Mouse (Mus musculus): ENCODE results near the gene Cfap157. TPM values are rescaled to one million over a fixed set of nuclear protein-coding genes. Genes with fewer than 3 reads are reported as not detected.
A peak's percentile ranks its signal among the peaks of the same experiment; 100 is the strongest.

Gene Cfap157
- not detected for total RNA-seq (2021)
- long read RNA-seq, experiment 1, partial matches to known transcripts: 0 of 1 reads
- long read RNA-seq, experiment 1, other reads (novel, unspliced or antisense): 1 of 1 reads
- long read RNA-seq, experiment 2, partial matches to known transcripts: 0 of 1 reads
- long read RNA-seq, experiment 2, other reads (novel, unspliced or antisense): 1 of 1 reads

DNA sequence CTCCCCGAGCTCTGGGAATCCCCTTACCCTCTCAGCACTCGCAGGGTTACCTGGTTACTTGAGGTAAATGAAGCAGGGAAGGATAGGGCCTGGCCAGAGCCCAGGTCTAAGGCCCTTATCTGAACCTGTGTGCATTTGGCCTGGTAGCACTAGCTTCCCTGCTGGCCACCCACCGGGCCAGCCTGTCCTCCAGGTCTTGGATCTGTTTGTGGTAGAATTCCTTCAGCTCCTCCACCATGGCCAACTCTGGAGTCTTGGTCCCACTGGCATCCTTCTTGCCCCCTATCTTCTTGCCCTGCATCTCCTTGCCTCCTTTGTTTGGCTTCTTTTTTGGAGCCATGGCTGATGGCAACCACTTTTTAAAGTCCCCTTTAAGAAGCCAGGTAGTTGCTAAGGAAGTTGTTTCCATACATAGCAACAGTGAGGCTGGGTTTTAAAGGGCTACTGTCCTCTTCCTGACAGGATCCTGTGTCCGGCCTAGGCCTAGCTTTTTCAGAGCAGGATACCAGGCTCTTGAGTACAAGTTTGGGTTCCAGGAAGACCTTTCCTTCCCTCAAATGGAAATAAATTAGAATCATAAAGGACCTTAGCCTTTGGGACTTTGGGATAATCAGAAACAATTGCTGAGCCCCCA, at the start of gene Cfap157:
TSS of gene Cfap157 (minus strand) at position 381 of the 634 bp plus-strand sequence.
- no peak for DNase-seq (ENCODE audit: low spot score in 2 of 2)

DNA sequence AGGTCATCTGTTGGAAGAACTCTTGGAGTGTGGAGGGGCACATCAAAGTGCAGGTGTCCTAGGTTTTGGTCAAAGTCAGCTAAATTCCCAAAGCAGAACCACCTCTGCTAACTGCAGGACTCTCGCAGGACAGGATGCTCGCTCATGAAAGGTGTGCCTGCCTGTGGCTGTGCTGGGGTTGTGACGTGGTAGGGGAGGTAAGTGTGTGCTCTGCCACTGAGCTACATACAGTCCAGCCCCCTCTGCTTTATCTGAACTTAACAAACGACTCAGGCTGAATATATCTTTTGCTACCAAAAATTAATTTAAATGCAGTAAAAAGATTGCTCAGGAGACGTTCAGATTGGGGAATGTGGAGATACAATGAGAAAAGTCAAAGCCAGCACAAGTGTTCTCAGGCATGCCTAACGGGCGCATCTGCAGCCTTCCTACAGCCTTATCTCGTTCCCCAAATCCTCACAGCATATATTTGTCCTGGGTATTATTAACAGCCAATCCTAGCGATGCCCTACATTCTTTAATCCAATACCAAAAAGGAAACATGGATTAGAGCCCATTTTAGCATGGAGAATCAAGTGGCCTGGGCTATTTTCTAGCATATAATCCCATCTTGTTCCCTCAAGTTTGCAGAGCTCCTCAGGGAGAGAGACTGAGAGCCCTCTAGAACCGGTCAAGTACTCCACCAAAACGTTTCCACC, 44.9 kb upstream of the Cfap157 start:
- DNase-seq (ENCODE audit: low spot score in 2 of 2): no peak

DNA sequence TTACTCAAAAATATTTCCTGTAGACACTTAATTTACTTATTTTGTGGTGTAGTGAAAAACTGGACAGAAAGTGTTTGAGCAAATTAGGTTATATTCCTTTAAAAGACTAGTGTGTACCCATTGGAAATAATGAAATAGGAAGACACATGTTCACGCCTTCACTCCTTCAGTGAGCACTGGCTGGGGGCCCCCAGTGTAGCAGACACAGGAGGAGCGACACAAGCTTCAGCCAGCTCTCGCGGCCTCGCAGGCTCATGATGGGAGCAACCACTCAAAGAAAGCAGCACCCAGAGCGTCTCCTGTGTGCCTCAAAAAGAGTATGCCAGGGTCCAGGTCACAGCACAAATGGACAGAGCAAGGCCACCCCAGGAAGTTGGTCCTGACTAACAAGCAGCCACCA, 41.6 kb upstream of the Cfap157 start:
- no peak for DNase-seq (ENCODE audit: low spot score in 2 of 2)

DNA sequence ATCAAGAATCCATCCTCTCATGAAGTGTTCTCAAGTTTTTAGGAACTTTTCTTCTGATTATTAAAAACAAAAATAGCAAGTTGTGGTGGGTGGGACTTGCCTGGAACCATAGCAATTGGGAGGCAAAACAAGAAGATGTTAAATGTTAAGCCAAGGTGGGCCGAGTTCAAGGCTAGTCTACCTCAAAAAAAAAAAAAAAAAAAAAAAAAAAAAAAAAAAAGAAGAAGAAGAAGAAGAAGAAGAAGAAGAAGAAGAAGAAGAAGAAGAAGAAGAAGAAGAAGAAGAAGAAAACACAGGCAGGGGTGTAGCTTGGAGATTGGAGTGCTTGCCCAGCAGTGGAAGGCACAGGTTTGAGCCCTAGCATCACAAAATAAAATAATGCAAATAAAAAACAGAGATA, 40.5 kb upstream of the Cfap157 start:
- no peak for DNase-seq (ENCODE audit: low spot score in 2 of 2)

DNA sequence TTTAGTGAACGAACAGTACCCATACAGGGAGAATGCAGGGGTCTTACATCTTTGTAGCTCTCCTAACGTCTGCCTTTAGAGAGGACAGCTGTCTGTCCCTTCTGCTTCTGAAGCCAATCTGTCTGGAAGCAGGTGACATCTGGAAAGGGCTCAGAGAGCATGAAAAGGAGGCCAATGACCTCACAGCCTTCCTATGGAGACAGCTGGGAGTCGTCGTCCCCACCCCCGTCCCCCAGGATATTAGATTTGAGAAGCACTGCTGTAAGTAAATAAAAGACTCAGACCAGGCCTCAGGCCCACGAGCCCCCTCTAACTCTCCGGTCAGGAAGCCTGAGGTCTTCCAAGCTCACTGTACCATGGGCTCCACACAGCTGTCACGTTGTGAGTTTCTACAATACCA, 40.0 kb upstream of the Cfap157 start:
- no peak for DNase-seq (ENCODE audit: low spot score in 2 of 2)

DNA sequence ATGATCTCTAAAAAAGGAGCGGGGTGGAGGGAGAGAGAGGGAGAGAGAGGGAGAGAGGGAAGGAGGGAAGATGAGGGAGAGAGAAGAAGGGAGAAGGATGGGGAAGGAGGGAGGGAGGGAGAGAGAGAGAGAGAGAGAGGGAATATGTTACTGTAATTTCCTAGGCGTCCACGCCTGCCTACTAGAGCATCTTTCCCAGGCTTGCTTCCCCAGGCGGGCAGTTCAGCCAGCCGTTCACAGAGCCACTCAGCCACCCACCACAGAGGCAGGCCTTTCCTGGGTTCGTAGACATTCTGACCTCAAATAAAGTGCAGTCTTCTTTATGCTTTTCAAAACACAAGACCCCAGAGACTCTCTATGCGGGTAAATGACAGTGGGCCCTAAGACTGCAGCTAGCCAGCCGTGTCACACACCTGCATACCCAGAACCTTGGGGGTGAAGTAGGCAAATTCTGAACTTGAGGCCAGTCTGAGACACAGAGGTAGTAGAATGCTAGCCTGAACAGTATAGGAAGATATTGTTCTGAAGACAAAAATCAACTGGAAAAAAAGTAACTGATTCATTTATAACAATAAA, 39.4 kb upstream of the Cfap157 start:
- no peak for DNase-seq (ENCODE audit: low spot score in 2 of 2)

DNA sequence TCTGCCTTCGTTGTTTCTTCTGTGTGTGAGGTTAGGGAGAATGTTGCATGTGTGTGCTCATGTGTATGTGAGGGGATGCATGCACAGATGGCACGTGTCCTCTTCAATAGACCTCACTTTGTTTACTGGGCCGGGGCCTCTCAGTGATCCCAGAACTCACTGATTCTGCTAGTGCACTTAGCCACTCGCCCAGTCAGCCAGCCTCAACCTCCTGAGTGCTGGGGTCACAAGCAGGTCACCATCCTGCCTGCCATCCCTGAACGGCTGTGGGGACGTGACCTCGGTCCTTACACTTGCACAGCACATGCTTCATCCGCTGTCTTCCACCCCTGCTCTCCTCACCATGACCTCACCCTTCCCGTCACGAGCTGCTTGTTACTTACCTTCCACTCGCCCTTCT, 38.9 kb upstream of the Cfap157 start:
- no peak for DNase-seq (ENCODE audit: low spot score in 2 of 2)

DNA sequence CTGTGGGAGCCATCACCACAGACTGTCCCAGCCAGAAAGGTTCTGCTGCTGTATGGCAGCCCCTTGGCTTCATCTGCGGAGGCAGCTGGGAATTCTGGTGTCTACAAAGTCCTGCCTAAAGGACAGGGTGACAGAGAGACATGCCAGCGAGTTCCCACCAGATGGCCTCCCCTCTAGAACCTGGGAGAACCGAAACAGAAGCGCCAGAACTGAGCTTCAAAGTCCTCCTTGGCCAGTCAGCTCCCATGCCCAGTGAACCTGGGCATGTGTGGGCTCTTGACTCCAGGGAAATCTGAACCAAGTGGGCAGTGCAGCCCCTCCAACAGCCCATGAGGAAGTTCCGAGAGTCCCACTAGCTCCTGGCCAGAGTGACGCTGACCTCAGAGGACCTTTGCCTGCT, 38.4 kb upstream of the Cfap157 start:
- DNase-seq (ENCODE audit: low spot score in 2 of 2): no peak

DNA sequence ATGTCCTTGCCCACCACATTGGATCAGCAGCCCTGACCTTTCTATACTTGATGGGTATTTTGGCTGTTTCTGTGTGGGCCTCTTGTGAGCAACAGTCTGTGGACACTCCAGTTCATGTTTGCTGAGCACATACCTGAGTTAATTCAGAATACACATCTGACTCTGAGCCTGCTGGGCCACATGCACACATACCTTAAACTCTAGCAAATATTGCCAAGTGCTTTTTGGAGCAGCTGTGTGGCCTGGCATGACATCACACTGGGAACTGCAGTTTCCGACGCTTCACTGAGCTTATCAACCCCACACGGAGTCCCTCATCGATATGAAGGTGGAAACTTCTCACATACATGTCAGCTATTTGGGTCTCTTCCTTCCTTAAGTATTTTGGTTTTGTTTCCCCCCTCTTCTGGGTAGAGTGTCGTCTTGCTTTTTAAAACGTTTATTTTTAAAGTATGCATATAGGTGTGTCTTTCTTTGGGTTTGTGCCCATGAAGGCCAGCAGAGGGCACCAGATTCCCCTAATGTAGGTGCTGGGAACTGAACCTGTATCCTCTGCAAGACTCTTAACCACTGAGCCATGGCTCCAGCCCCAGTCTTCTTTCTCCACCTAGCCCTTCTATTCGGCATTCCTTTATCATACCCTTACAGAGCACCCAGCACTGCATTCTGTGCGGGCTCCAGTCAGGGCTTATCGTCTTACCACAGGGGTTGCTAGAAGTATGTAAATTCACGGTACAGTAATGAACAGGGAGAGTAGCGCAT, 37.0 kb upstream of the Cfap157 start:
- no peak for DNase-seq (ENCODE audit: low spot score in 2 of 2)

DNA sequence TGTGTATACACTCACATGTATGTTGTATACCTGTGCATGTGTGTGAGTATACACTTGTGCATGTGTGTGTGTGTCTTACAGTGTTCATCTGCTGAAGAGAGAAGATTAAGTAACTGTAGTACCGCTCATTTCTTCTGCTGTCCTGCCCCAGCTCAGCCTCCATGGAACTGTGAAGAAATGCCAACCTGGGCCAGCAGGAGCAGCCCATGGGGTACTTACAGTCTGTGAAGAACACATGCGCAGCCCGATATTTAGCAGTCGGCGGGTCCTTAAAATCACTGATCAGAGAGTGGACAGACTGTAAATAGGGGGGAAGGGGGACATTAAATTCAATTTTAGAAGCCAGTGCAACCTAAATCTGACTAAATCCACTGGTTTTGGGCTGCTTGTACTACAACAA, 34.0 kb upstream of the Cfap157 start:
- DNase-seq (ENCODE audit: low spot score in 2 of 2): no peak

DNA sequence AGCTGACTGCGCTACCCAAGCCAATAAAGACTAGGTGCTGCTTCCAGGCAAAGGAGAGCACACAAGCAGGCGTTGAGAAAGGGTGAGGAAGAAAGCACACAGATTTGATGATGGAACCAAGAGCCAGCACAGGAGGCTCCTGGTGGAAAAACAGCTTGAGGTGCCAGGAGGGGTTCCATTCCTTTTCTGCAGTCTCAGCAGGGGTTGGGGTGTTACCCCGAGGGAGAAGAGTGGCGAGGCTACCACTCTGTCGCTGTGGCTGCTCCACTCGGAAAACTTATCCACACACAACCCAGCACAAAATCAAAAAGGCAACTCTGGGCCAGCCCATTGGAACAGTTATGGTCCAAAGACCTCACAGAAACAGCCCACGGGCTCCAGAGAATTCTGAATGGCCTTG, 33.4 kb upstream of the Cfap157 start:
- DNase-seq (ENCODE audit: low spot score in 2 of 2): no peak

DNA sequence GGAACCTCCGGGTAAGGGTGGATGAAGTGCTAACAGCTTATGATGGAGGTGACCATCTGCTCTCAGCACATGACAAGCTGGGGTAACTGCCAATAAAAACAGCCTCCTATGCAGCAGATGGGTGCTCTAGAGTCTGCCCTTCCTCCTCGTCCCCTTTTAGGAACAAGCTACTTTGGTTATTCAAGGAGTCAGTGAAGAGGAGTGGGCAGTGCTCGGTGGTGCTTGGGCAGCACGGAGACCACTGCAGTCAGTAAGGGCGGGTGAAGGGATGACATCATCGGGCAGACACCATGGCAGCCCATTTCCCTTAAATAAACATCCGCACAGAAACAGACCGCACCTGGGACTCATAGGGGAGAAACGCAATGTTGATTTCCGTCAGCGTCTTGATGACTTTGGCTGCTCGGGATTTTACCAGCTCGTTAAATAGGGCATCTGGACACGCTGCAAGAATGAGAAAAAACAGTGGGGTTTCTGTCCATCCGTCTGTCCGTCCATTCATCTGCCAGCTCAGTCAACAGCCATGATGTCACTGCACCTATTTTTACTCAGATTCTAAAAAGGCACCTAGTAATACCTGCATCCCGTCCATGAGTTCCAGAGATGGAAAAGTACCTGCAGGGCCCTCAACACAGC, 32.8 kb upstream of the Cfap157 start:
- no peak for DNase-seq (ENCODE audit: low spot score in 2 of 2)

DNA sequence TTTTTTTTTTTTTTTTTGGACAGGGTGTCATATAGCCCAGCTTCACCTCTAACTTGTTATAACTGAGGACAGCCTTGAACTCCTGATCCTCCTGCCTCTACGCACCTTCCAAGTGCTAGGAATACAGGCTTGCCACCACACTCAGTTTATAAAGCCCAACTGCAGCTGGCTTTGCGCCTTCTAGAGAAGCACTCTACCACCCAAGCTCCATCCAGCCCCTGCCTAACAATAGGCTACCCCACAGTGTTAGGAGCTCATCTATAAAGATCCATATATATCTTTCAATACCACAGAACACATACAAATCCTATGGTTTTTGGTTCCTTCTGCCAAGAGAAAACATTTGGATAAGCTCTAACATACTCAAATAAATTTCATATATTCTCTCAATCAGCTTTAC, 32.3 kb upstream of the Cfap157 start:
- no peak for DNase-seq (ENCODE audit: low spot score in 2 of 2)

DNA sequence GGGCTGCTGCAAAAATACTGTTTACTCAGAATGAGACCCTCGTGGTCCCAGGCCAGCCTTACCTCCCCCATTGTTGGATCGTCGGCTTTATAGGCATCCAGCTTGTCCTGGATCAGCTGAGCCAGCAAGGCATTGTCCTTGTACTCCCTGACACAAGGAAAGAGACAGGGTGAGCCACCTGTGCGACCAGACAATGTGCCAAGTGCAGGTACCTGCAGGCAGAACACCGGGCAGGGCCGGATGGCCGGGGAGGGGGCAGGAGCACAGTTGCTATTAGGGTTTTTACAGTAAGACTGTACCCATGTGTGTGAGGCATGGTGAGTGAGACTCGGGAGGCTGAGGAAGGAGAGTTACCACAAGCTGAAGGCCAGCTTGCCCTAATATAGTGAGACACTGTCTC, 27.7 kb upstream of the Cfap157 start:
- no peak for DNase-seq (ENCODE audit: low spot score in 2 of 2)

DNA sequence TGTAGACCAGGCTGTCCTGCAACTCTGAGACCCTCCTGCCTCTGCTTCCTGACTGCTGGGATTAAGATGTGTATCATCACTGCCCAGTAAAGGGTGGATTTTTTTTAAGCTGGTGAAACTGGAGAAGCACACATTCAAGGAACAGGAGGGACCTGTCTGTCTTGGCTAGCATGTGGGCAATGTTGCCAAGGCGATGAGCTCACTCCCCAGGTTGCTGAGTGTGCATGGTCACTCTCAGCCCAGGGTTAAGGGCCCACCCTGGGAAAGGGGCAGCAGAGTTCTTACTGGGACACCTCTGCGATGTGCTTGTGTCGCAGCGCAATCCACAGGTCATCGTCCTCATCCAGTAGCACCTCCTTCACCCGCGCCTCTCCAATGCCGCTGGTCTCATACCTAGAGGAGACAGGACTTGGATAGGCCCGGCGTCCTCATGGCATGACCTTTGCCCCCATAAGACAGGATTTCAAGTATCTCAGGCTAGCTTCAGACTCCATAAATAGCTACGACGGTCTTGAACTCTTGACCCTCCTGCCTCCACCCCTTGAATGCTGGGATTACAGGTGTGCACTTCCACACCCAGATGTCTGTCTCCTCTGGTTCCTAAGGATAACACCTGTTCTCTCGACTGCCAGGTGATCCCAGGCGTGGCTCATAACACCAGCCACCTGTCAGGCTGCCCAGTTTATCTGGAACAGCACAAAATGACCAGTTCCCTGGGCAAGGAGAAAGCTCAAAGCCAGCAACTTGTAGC, 24.8 kb upstream of the Cfap157 start:
- no peak for DNase-seq (ENCODE audit: low spot score in 2 of 2)

DNA sequence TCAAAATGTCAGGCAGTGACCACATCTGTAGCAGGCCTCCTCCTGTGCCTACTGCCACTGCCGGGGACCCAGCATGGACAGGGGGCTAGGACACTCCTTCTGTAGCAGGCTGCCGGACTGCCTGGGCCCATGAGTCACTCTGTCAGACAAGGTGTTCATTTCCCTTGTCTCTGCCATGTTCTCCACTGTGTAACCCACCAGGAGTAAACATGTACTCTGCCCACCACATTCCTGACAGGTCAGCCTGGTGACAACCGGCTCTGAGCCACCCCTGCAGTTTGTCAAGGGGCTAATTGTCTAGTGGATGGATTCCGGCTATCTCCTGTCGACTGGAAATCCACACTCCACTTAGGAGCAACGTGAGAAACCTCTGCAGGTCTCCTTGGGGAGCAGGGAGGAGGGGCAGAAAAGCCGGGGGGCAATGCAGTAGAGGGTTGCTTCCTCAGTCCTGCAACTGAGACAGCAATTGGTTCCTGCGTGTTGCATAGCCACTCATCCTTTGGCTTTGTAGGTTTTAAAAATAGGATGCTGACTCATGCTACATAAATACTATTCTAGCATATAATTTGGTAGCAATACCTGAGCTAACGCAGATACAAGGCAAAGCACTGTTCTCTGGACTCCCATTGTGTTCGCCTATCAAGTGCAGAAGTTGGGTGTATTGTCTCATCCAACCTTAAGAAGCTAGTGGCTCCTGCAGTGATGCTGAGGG, 14.2 kb upstream of the Cfap157 start:
- no peak for DNase-seq (ENCODE audit: low spot score in 2 of 2)

DNA sequence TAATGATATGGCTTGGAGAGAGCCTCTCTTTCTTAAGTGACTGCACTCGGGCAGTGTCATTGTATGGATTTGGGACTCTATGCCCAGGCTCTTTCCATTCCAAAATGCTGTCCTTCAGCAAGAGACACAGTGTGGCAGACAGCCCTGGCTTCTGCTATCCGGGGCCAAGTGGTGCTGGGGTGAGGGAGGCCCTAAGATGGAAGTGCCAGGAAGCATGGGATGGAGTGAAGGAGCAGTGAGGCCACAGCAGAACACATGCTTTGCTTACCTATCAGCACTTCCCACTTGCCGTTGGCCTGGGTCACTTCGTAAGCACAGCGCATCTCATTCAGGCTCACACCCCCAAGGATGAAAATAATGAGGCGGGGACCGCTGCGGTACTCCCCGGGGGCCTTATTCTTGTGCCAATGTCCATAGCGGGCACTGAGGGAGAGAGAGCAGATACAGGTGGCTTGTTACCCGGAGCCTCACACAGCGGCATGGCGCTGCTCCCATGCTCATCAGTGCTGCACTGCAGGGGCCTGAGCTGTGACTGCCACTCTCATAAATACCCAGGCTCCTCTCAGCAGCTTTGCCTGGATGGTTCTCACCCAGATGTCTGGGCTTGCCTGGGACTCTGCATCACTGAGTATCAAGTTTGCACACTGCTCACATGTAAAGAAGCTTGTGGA, 11.7 kb upstream of the Cfap157 start:
- DNase-seq (ENCODE audit: low spot score in 2 of 2): no peak

DNA sequence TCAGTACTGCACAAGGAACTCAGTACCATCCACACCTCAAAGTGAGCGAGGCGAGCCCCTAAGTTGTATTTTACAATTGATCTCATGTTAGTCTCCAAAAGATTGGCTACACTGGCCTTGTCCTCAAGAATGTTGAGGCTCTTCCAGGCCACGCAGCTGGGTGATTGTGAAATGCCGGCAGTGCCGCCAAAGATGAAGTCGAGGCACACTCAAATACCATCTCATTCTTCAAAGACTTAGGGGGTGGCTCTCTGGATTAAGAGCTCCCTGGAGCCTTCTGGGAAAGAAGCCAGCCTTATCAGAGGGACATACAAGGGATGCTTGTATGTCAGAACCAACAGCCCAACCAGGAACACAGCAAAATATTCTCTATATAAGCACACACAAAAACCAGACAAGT, 7.1 kb upstream of the Cfap157 start:
- peak in 1 of 2 experiments; percentile 65 for DNase-seq (ENCODE audit: low spot score in 2 of 2)

DNA sequence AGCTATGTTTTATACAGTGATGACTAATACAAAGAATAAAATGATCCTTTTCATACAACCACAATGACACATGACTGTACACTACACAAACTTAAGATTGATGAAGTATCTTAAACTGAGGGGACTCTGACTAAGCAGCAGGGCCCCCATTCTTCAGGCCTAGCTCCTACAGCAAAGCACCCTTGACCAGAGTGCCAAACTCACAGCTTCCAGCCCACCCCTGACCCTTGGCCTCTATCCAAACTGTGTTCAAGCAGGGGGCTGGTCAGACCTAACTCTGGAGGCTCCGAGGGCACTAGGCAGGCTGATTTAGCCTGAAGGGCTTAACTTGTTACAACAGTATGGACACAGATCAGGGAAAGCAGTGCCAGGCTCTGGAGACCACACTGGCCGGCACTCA, 4.4 kb upstream of the Cfap157 start:
- DNase-seq (ENCODE audit: low spot score in 2 of 2): no peak

Measured in gastrocnemius, postnatal 4 days (tissue).